Mouse (Mus musculus) heart, postnatal 0 days (tissue): ENCODE data around the gene Sh2d3c.

Source experiments
- CTCF ChIP-seq: IDR thresholded peaks from 2 replicates; pipeline ENCODE4 v1.5.1; 2016; ENCODE audit warnings: antibody characterized with exemption, control low read depth, low read depth
- EP300 ChIP-seq: IDR thresholded peaks from 2 replicates; pipeline ENCODE4 v1.6.1; 2016; ENCODE audit warnings: antibody characterized with exemption, low read depth

GRCm38 (mm10) chr2:32681754-32682153, 39.1 kb upstream of the Sh2d3c start:
- TF ChIP-seq EP300 (no peak), CTCF (no peak)
